Mouse (Mus musculus): ENCODE measurements around the gene Gm28961.
"Not testable (repeated sequence)": the region's sequence is repeated elsewhere in the genome, so short reads cannot be mapped to it uniquely, and the experiment has no call there.

The Gm28961 gene

GRCm38 (mm10) chrY:57705397-57705796 is at the start of gene Gm28961:
Gene Gm28961, plus strand, starts transcription at chrY:57705697.
- DNase-seq (ENCODE audit: low read depth, low spot score), result not testable (repeated sequence)

Measured in mesoderm, embryonic 11.5 days (tissue).